Mouse (Mus musculus): Measurements from ENCODE around the gene Tmem184b. TPM values are rescaled to one million over a fixed set of nuclear protein-coding genes. Genes with fewer than 3 reads are reported as not detected.

Tmem184b gene
- total RNA-seq, 2 experiments from 2014 or later: 51.4 to 56.6 TPM

GRCm38 (mm10) chr15:79430461-79431000 is 27.2 kb upstream of the Tmem184b start:
- no peak for DNase-seq

- no peak for DNase-seq
Measured at GRCm38 (mm10) chr15:79429994-79430393, 26.6 kb upstream of the Tmem184b start.

GRCm38 (mm10) chr15:79429527-79429926 is 26.2 kb upstream of the Tmem184b start:
- no peak for DNase-seq

- DNase-seq: no peak
Measured at GRCm38 (mm10) chr15:79428616-79429015, 25.2 kb upstream of the Tmem184b start.

- no peak for DNase-seq
Measured at GRCm38 (mm10) chr15:79427516-79427915, 24.1 kb upstream of the Tmem184b start.

GRCm38 (mm10) chr15:79425516-79425915 is 22.1 kb upstream of the Tmem184b start:
- DNase-seq: no peak

GRCm38 (mm10) chr15:79424602-79425001 is 21.2 kb upstream of the Tmem184b start:
- DNase-seq: peak; percentile 77

GRCm38 (mm10) chr15:79422715-79423243 is 19.4 kb upstream of the Tmem184b start:
- DNase-seq: no peak

GRCm38 (mm10) chr15:79418677-79419076 is 15.3 kb upstream of the Tmem184b start:
- DNase-seq: no peak

- no peak for DNase-seq
Measured at GRCm38 (mm10) chr15:79418265-79418664, 14.9 kb upstream of the Tmem184b start.

- DNase-seq: no peak
Measured at GRCm38 (mm10) chr15:79417379-79417778, 14.0 kb upstream of the Tmem184b start.

GRCm38 (mm10) chr15:79416460-79417085 is 13.2 kb upstream of the Tmem184b start:
- no peak for DNase-seq

- DNase-seq: no peak
Measured at GRCm38 (mm10) chr15:79414513-79414912, 11.1 kb upstream of the Tmem184b start.

- DNase-seq: no peak
Measured at GRCm38 (mm10) chr15:79413802-79414201, 10.4 kb upstream of the Tmem184b start.

- DNase-seq: no peak
Measured at GRCm38 (mm10) chr15:79413201-79413600, 9.8 kb upstream of the Tmem184b start.

GRCm38 (mm10) chr15:79411363-79412065 is 8.1 kb upstream of the Tmem184b start:
- DNase-seq: no peak

- no peak for DNase-seq
Measured at GRCm38 (mm10) chr15:79409077-79409573, 5.8 kb upstream of the Tmem184b start.

GRCm38 (mm10) chr15:79406564-79406963 is 3.2 kb upstream of the Tmem184b start:
- no peak for DNase-seq

GRCm38 (mm10) chr15:79404277-79404676 is 908 bp upstream of the Tmem184b start:
- no peak for DNase-seq

GRCm38 (mm10) chr15:79403763-79404210 is 418 bp upstream of the Tmem184b start:
- no peak for DNase-seq

- no peak for DNase-seq
Measured at GRCm38 (mm10) chr15:79402176-79402575, 1.2 kb downstream of the Tmem184b start.

- DNase-seq: peak; percentile 53
Measured at GRCm38 (mm10) chr15:79400975-79401365, 2.4 kb downstream of the Tmem184b start.
